Mouse (Mus musculus): ENCODE data around the gene Stx3.

The Stx3 gene

GRCm38 (mm10) chr19:11819143-11819700 lies at the start of gene Stx3:
Gene Stx3 (minus strand): TSS chr19:11819403.
- no peak for DNase-seq (ENCODE audit: low spot score in 2 of 2)

- no peak for DNase-seq (ENCODE audit: low spot score in 2 of 2)
Measured at GRCm38 (mm10) chr19:11867837-11868236, 48.6 kb upstream of the Stx3 start.

GRCm38 (mm10) chr19:11860966-11861365 lies 41.8 kb upstream of the Stx3 start, which contains the start of gene Olfr1418:
Gene Olfr1418 (minus strand): TSS chr19:11861066.
- no peak for DNase-seq (ENCODE audit: low spot score in 2 of 2)

- no peak for DNase-seq (ENCODE audit: low spot score in 2 of 2)
Measured at GRCm38 (mm10) chr19:11856506-11856905, 37.3 kb upstream of the Stx3 start.

GRCm38 (mm10) chr19:11854821-11855220 lies 35.6 kb upstream of the Stx3 start:
- no peak for DNase-seq (ENCODE audit: low spot score in 2 of 2)

GRCm38 (mm10) chr19:11852652-11853051 lies 33.4 kb upstream of the Stx3 start:
- DNase-seq (ENCODE audit: low spot score in 2 of 2) = no peak

- DNase-seq (ENCODE audit: low spot score in 2 of 2) = no peak
Measured at GRCm38 (mm10) chr19:11846333-11846732, 27.1 kb upstream of the Stx3 start.

GRCm38 (mm10) chr19:11839119-11839518 lies 19.9 kb upstream of the Stx3 start, which contains the start of gene Olfr1417:
Gene Olfr1417 (minus strand): TSS chr19:11839219.
- DNase-seq (ENCODE audit: low spot score in 2 of 2) = no peak

GRCm38 (mm10) chr19:11823346-11824065 lies 4.3 kb upstream of the Stx3 start:
- DNase-seq (ENCODE audit: low spot score in 2 of 2) = no peak

- DNase-seq (ENCODE audit: low spot score in 2 of 2) = no peak
Measured at GRCm38 (mm10) chr19:11820211-11820610, 1.0 kb upstream of the Stx3 start.

- peak; percentile 43 to 45 for DNase-seq (ENCODE audit: low spot score in 2 of 2)
Measured at GRCm38 (mm10) chr19:11819800-11820199, 597 bp upstream of the Stx3 start.

GRCm38 (mm10) chr19:11818199-11819142 lies 732 bp downstream of the Stx3 start:
- DNase-seq (ENCODE audit: low spot score in 2 of 2) = peak; percentile 58 to 63

GRCm38 (mm10) chr19:11817586-11817985 lies 1.6 kb downstream of the Stx3 start:
- DNase-seq (ENCODE audit: low spot score in 2 of 2) = no peak

- no peak for DNase-seq (ENCODE audit: low spot score in 2 of 2)
Measured at GRCm38 (mm10) chr19:11816706-11817105, 2.5 kb downstream of the Stx3 start.

- DNase-seq (ENCODE audit: low spot score in 2 of 2) = no peak
Measured at GRCm38 (mm10) chr19:11814742-11815333, 4.4 kb downstream of the Stx3 start.

GRCm38 (mm10) chr19:11813649-11814048 lies 5.6 kb downstream of the Stx3 start:
- DNase-seq (ENCODE audit: low spot score in 2 of 2) = no peak

GRCm38 (mm10) chr19:11813136-11813535 lies 6.1 kb downstream of the Stx3 start:
- DNase-seq (ENCODE audit: low spot score in 2 of 2) = no peak

- DNase-seq (ENCODE audit: low spot score in 2 of 2) = no peak
Measured at GRCm38 (mm10) chr19:11811688-11812365, 7.4 kb downstream of the Stx3 start.

GRCm38 (mm10) chr19:11810856-11811255 lies 8.3 kb downstream of the Stx3 start:
- DNase-seq (ENCODE audit: low spot score in 2 of 2) = no peak

GRCm38 (mm10) chr19:11810003-11810758 lies 9.0 kb downstream of the Stx3 start:
- no peak for DNase-seq (ENCODE audit: low spot score in 2 of 2)
